Comparison of ENCODE assay signal across 9 mouse cellular contexts in genomic region chr3:131921161-131921560, GRCm38 (mm10).
DNase-seq lines count a peak whose midpoint lies in the region; ATAC-seq lines count a peak whose summit lies in the region.
"Had no signal": no experiment of that assay in that cellular context is flagged by ENCODE, and none has a peak within 500 bp of the region (broad histone marks: within the 10 kb centered on the region; RNA-seq: fewer than 3 reads in every experiment).

No protein-coding gene starts in this region.

- peak; percentile 37 for DNase-seq in hindbrain, embryonic 11.5 days (ENCODE audit: low spot score)
- no peak for DNase-seq in hindbrain, embryonic 14.5 days (ENCODE audit: low spot score)
- peak; percentile 7 for DNase-seq in urinary bladder, postnatal 14 days (ENCODE audit: low spot score)
- DNase-seq in urinary bladder, postnatal 10 days (ENCODE audit: low spot score), result no peak
- no peak for DNase-seq in layer of hippocampus, adult 9-10 months (ENCODE audit: low spot score)
- DNase-seq in left cerebral cortex, adult 8-10 months (ENCODE audit: low spot score in 2 of 2), result no peak
- no peak for DNase-seq in spleen, postnatal 4 days (ENCODE audit: low spot score in 2 of 2)

- no peaks in the 10 kb centered on the region for H3K9me3 ChIP-seq in hindbrain, embryonic 11.5 days (ENCODE audit: control insufficient read depth, low read length)
- no peaks in the 10 kb centered on the region for H3K9me3 ChIP-seq in hindbrain, embryonic 14.5 days (ENCODE audit: control insufficient read depth, low read length)
- H3K9me3 ChIP-seq: intestine, embryonic 15.5 days had no signal

- H3K4me3 ChIP-seq in hindbrain, embryonic 11.5 days (ENCODE audit: low read depth, low read length), result no peak overlapping the region
- no peak overlapping the region for H3K4me3 ChIP-seq in hindbrain, embryonic 14.5 days (replicated peaks; ENCODE audit: low read length)
- H3K4me3 ChIP-seq: intestine, embryonic 15.5 days had no signal

- H3K4me1 ChIP-seq in hindbrain, embryonic 11.5 days (replicated peaks; ENCODE audit: control insufficient read depth, insufficient read depth, low read length), result no peaks in the 10 kb centered on the region
- H3K4me1 ChIP-seq in hindbrain, embryonic 14.5 days (replicated peaks; ENCODE audit: control insufficient read depth, insufficient read depth, low read length), result no peaks in the 10 kb centered on the region
- H3K4me1 ChIP-seq: intestine, embryonic 15.5 days had no signal

- H3K36me3 ChIP-seq in hindbrain, embryonic 11.5 days (ENCODE audit: control insufficient read depth, insufficient read depth, low read length), result no peaks in the 10 kb centered on the region
- H3K36me3 ChIP-seq in hindbrain, embryonic 14.5 days (replicated peaks; ENCODE audit: control insufficient read depth, insufficient read depth), result no peaks in the 10 kb centered on the region
- H3K36me3 ChIP-seq: intestine, embryonic 15.5 days had no signal

- H3K9ac ChIP-seq in hindbrain, embryonic 11.5 days (ENCODE audit: low read depth, low read length), result no peak overlapping the region
- H3K9ac ChIP-seq in hindbrain, embryonic 14.5 days, result no peak overlapping the region
- H3K9ac ChIP-seq: intestine, embryonic 15.5 days had no signal

- WGBS in hindbrain, embryonic 11.5 days, result 84% methylated on average over 6 of the region's 6 CpGs
- 82% methylated on average over 6 of the region's 6 CpGs for WGBS in hindbrain, embryonic 14.5 days

- no peaks in the 10 kb centered on the region for H3K27me3 ChIP-seq in hindbrain, embryonic 11.5 days (ENCODE audit: control insufficient read depth, insufficient read depth, low read length)
- no peaks in the 10 kb centered on the region for H3K27me3 ChIP-seq in hindbrain, embryonic 14.5 days (ENCODE audit: control insufficient read depth, insufficient read depth, low read length)
- H3K27me3 ChIP-seq: intestine, embryonic 15.5 days had no signal

- H3K4me2 ChIP-seq in hindbrain, embryonic 11.5 days (replicated peaks; ENCODE audit: low read depth, low read length), result no peak overlapping the region
- H3K4me2 ChIP-seq in hindbrain, embryonic 14.5 days (replicated peaks), result no peak overlapping the region
- H3K4me2 ChIP-seq: intestine, embryonic 15.5 days had no signal

- no peak overlapping the region for H3K27ac ChIP-seq in hindbrain, embryonic 11.5 days (ENCODE audit: low read depth, low read length)
- H3K27ac ChIP-seq in hindbrain, embryonic 14.5 days, result no peak overlapping the region
- H3K27ac ChIP-seq: intestine, embryonic 15.5 days had no signal

- no peak for ATAC-seq in hindbrain, embryonic 11.5 days (ENCODE audit: low FRiP score)
- ATAC-seq in hindbrain, embryonic 14.5 days (ENCODE audit: low FRiP score), result no peak
- 0 out of 2 replicates have a peak, but pooled peaks have one; percentile 39 for ATAC-seq in common myeloid progenitor, adult 5-6 weeks (replicated peaks; ENCODE audit: low read depth, poor library complexity, severe bottlenecking)
- ATAC-seq: intestine, embryonic 15.5 days had no signal

Comparison
In these comparisons a context has a peak if more than half of its experiments do, and no peak if none do; other contexts are left out.
1. DNase-seq: peak in hindbrain, embryonic 11.5 days (single experiment) and urinary bladder, postnatal 14 days (single experiment); none in hindbrain, embryonic 14.5 days (single experiment), urinary bladder, postnatal 10 days (single experiment), layer of hippocampus, adult 9-10 months (single experiment), left cerebral cortex, adult 8-10 months (0 of 2) and spleen, postnatal 4 days (0 of 2).